Mouse (Mus musculus): Measurements from ENCODE around the gene Lrrfip2. TPM values are rescaled to one million over a fixed set of nuclear protein-coding genes. Genes with fewer than 3 reads are reported as not detected.

Gene Lrrfip2
- polyA plus RNA-seq, 1 experiment from 2014 or later = 43.5 TPM

- Histone ChIP-seq H3K27me3 (no peaks in the 10 kb centered on the region), H3K4me2 (replicated peaks) (no peak overlapping the region), H3K4me1 (peaks cover 3% of the 10 kb centered on the region; the same call in 1 of the 2 replicates), H3K9me3 (no peaks in the 10 kb centered on the region), H3K36me3 (peaks cover 4% of the 10 kb centered on the region; the same call in 1 of the 2 replicates), H3K9ac (no peak overlapping the region), H3K27ac (no peak overlapping the region), H3K4me3 (no peak overlapping the region)
- 88% methylated on average over 3 of the region's 3 CpGs for WGBS
- ATAC-seq (ENCODE audit: insufficient number of reproducible peaks, insufficient read depth, low FRiP score, low TSS enrichment) = no peak
These were observed 90.8 kb downstream of the Lrrfip2 start for GRCm38 (mm10) chr9:111208185-111208584.

GRCm38 (mm10) chr9:111209158-111209699 is 91.8 kb downstream of the Lrrfip2 start:
- Histone ChIP-seq H3K36me3 (peaks cover 4% of the 10 kb centered on the region; the same call in 1 of the 2 replicates), H3K9me3 (no peaks in the 10 kb centered on the region), H3K4me3 (no peak overlapping the region), H3K4me1 (peaks cover 3% of the 10 kb centered on the region; the same call in 1 of the 2 replicates), H3K27me3 (no peaks in the 10 kb centered on the region), H3K9ac (no peak overlapping the region), H3K4me2 (replicated peaks) (no peak overlapping the region), H3K27ac (no peak overlapping the region)
- ATAC-seq (ENCODE audit: insufficient number of reproducible peaks, insufficient read depth, low FRiP score, low TSS enrichment) = no peak
- 89% methylated on average over 7 of the region's 7 CpGs for WGBS

- no peaks in the 10 kb centered on the region for H3K9me3 ChIP-seq
- WGBS = 87% methylated on average over 4 of the region's 4 CpGs
- no peak overlapping the region for H3K4me2 ChIP-seq (replicated peaks)
- H3K36me3 ChIP-seq = peaks cover 8% of the 10 kb centered on the region; the same call in 1 of the 2 replicates
- no peaks in the 10 kb centered on the region for H3K4me1 ChIP-seq
- H3K9ac ChIP-seq = no peak overlapping the region
- H3K27me3 ChIP-seq = no peaks in the 10 kb centered on the region
- no peak overlapping the region for H3K27ac ChIP-seq
- no peak overlapping the region for H3K4me3 ChIP-seq
- ATAC-seq (ENCODE audit: insufficient number of reproducible peaks, insufficient read depth, low FRiP score, low TSS enrichment) = no peak
These were observed 93.0 kb downstream of the Lrrfip2 start for GRCm38 (mm10) chr9:111210412-111210811.

GRCm38 (mm10) chr9:111211122-111212041 is 94.0 kb downstream of the Lrrfip2 start:
- H3K9me3 ChIP-seq = no peaks in the 10 kb centered on the region
- WGBS = 70% methylated on average over 10 of the region's 10 CpGs
- H3K36me3 ChIP-seq = peaks cover 12% of the 10 kb centered on the region; the same call in 1 of the 2 replicates
- H3K4me2 ChIP-seq (replicated peaks) = no peak overlapping the region
- no peaks in the 10 kb centered on the region for H3K4me1 ChIP-seq
- H3K4me3 ChIP-seq = no peak overlapping the region
- H3K27me3 ChIP-seq = no peaks in the 10 kb centered on the region
- no peak overlapping the region for H3K9ac ChIP-seq
- ATAC-seq (ENCODE audit: insufficient number of reproducible peaks, insufficient read depth, low FRiP score, low TSS enrichment) = no peak
- no peak overlapping the region for H3K27ac ChIP-seq

GRCm38 (mm10) chr9:111213501-111213900 is 96.1 kb downstream of the Lrrfip2 start:
- no peak for ATAC-seq (ENCODE audit: insufficient number of reproducible peaks, insufficient read depth, low FRiP score, low TSS enrichment)
- whole genome bisulfite sequencing = 46% methylated on average over 6 of the region's 6 CpGs
- H3K27me3 ChIP-seq = no peaks in the 10 kb centered on the region
- no peak overlapping the region for H3K9ac ChIP-seq
- no peaks in the 10 kb centered on the region for H3K9me3 ChIP-seq
- H3K4me1 ChIP-seq = no peaks in the 10 kb centered on the region
- H3K36me3 ChIP-seq = peaks cover 12% of the 10 kb centered on the region; the same call in 1 of the 2 replicates
- H3K4me3 ChIP-seq = no peak overlapping the region
- H3K4me2 ChIP-seq (replicated peaks) = no peak overlapping the region
- no peak overlapping the region for H3K27ac ChIP-seq

GRCm38 (mm10) chr9:111216424-111216823 is 99.0 kb downstream of the Lrrfip2 start:
- no peak overlapping the region for H3K9ac ChIP-seq
- no peak overlapping the region for H3K4me3 ChIP-seq
- peaks cover 23% of the 10 kb centered on the region for H3K36me3 ChIP-seq
- no peaks in the 10 kb centered on the region for H3K4me1 ChIP-seq
- H3K27me3 ChIP-seq = no peaks in the 10 kb centered on the region
- no peak overlapping the region for H3K27ac ChIP-seq
- no peak overlapping the region for H3K4me2 ChIP-seq (replicated peaks)
- ATAC-seq (ENCODE audit: insufficient number of reproducible peaks, insufficient read depth, low FRiP score, low TSS enrichment) = no peak
- no peaks in the 10 kb centered on the region for H3K9me3 ChIP-seq

- 88% methylated on average over 5 of the region's 5 CpGs for whole genome bisulfite sequencing
- Histone ChIP-seq H3K9me3 (no peaks in the 10 kb centered on the region), H3K27me3 (no peaks in the 10 kb centered on the region), H3K36me3 (peaks cover 41% of the 10 kb centered on the region), H3K9ac (no peak overlapping the region), H3K4me1 (peaks cover 9% of the 10 kb centered on the region), H3K4me3 (no peak overlapping the region), H3K27ac (no peak overlapping the region), H3K4me2 (replicated peaks) (no peak overlapping the region)
- no peak for ATAC-seq (ENCODE audit: insufficient number of reproducible peaks, insufficient read depth, low FRiP score, low TSS enrichment)
These were observed 103.2 kb downstream of the Lrrfip2 start for GRCm38 (mm10) chr9:111220551-111221080.

GRCm38 (mm10) chr9:111221580-111221979 is 104.2 kb downstream of the Lrrfip2 start:
- Histone ChIP-seq H3K4me2 (replicated peaks) (no peak overlapping the region), H3K27ac (no peak overlapping the region), H3K27me3 (no peaks in the 10 kb centered on the region), H3K9ac (no peak overlapping the region), H3K36me3 (peaks cover 45% of the 10 kb centered on the region), H3K4me1 (peaks cover 9% of the 10 kb centered on the region), H3K4me3 (no peak overlapping the region), H3K9me3 (no peaks in the 10 kb centered on the region)
- ATAC-seq (ENCODE audit: insufficient number of reproducible peaks, insufficient read depth, low FRiP score, low TSS enrichment) = no peak
- 93% methylated on average over 1 of the region's 1 CpGs for WGBS

- 36% methylated on average over 5 of the region's 5 CpGs for WGBS
- Histone ChIP-seq H3K4me1 (peaks cover 9% of the 10 kb centered on the region), H3K9me3 (no peaks in the 10 kb centered on the region), H3K27ac (peak overlapping the region; percentile 64), H3K4me3 (no peak overlapping the region), H3K4me2 (replicated peaks) (no peak overlapping the region), H3K27me3 (no peaks in the 10 kb centered on the region), H3K9ac (no peak overlapping the region), H3K36me3 (peaks cover 57% of the 10 kb centered on the region)
- no peak for ATAC-seq (ENCODE audit: insufficient number of reproducible peaks, insufficient read depth, low FRiP score, low TSS enrichment)
These were observed 106.0 kb downstream of the Lrrfip2 start for GRCm38 (mm10) chr9:111223406-111223805.

- Histone ChIP-seq H3K4me2 (replicated peaks) (no peak overlapping the region), H3K9me3 (no peaks in the 10 kb centered on the region), H3K9ac (no peak overlapping the region), H3K27me3 (no peaks in the 10 kb centered on the region), H3K27ac (no peak overlapping the region), H3K4me3 (no peak overlapping the region), H3K4me1 (peaks cover 4% of the 10 kb centered on the region), H3K36me3 (peaks cover 71% of the 10 kb centered on the region)
- WGBS = 88% methylated on average over 5 of the region's 5 CpGs
- ATAC-seq (ENCODE audit: insufficient number of reproducible peaks, insufficient read depth, low FRiP score, low TSS enrichment) = no peak
These were observed 111.1 kb downstream of the Lrrfip2 start for GRCm38 (mm10) chr9:111228446-111228845.

- H3K36me3 ChIP-seq = peaks cover 74% of the 10 kb centered on the region
- H3K4me2 ChIP-seq (replicated peaks) = no peak overlapping the region
These were observed 117.3 kb downstream of the Lrrfip2 start for GRCm38 (mm10) chr9:111234701-111235100.

GRCm38 (mm10) chr9:111237726-111238125 is 120.3 kb downstream of the Lrrfip2 start:
- Histone ChIP-seq H3K9me3 (no peaks in the 10 kb centered on the region), H3K36me3 (peaks cover 76% of the 10 kb centered on the region), H3K4me2 (replicated peaks) (no peak overlapping the region), H3K27ac (no peak overlapping the region), H3K4me1 (no peaks in the 10 kb centered on the region), H3K27me3 (no peaks in the 10 kb centered on the region), H3K9ac (no peak overlapping the region), H3K4me3 (no peak overlapping the region)
- no peak for ATAC-seq (ENCODE audit: insufficient number of reproducible peaks, insufficient read depth, low FRiP score, low TSS enrichment)

More at GRCm38 (mm10) chr9:111234701-111235100, 117.3 kb downstream of the Lrrfip2 start:
- no peaks in the 10 kb centered on the region for H3K9me3 ChIP-seq
- H3K27ac ChIP-seq = no peak overlapping the region
- H3K4me1 ChIP-seq = no peaks in the 10 kb centered on the region
- H3K4me3 ChIP-seq = no peak overlapping the region
- H3K9ac ChIP-seq = no peak overlapping the region
- H3K27me3 ChIP-seq = no peaks in the 10 kb centered on the region
- no peak for ATAC-seq (ENCODE audit: insufficient number of reproducible peaks, insufficient read depth, low FRiP score, low TSS enrichment)
- WGBS = 92% methylated on average over 9 of the region's 9 CpGs
